Mouse (Mus musculus): ENCODE measurements around the gene Cpa2.

Cpa2 gene

DNA sequence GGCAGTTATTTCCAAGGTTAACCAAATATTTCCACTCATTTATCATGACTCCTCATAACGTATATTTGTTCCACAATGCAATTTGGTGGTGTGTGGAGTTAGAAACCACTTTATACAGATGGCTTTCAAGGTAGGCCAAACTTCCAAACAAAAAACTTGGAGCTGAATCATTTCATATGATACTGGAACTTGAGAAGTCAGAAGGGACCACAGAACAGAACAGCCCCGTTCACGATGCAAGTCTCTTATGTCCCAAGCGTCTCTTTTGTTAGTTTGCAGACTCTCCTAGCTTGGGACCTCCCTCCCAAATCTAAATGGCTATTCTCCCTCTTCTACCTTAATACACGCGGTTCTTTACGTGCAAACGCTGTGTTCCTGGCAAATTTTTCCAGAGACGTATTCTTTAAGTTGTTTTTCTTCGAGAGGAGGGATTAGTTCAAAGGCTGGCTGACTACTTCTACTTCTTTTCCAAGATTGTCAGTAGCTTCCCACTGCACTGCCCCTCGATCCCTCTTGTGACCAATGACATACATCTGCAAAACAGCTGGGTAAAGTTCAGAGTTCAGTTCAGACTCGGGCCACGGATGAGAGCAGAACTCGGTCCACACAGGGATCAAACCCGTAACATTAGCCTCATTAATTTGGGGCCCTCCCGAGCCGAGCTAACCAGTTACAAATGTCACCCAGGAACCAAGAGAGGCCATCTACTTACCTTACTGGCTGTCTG is 35.3 kb downstream of the Cpa2 start:
- no peak for DNase-seq (ENCODE audit: low read depth, low spot score)

DNA sequence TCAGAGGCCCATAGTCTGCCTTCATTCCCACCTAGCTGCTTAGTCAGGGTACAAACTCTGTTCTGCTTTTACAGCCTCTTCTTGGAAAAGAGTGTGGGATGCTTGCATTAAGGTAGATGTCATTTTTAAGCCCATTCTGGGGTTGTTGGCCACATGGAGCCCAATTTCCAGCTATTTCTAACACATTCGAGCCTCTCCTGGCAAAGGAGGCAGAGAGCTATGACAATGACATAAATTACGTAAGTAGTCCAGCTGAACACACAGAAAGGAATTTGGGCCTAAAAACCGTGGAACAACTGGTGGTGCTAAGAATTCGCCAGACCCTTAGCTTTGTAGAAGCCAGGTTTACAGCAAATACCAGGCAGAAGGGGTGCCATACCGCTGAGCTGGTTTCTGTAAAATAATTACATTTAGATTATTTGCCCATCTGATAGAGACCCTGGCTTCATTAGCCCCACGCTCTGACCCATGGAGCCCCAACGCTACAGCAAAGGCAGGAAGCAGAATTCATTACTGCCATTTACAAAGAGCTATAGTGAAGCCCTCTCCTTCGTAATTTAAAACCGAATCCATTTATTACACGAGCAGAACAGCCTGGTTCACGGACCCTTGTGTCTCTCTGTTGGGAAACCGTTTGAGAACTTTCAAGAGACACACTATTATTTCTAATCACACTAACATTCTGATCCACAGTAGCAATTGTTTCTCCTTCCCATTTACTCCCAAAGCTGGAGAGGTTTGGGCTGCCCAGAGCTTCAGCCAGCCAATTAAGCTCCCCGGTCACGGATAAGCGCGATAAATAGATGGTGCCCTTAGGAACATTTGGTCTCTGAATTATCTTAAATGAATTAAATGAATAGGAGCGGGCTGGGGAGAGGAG is 38.8 kb downstream of the Cpa2 start:
- DNase-seq (ENCODE audit: low read depth, low spot score) = peak; percentile 61

DNA sequence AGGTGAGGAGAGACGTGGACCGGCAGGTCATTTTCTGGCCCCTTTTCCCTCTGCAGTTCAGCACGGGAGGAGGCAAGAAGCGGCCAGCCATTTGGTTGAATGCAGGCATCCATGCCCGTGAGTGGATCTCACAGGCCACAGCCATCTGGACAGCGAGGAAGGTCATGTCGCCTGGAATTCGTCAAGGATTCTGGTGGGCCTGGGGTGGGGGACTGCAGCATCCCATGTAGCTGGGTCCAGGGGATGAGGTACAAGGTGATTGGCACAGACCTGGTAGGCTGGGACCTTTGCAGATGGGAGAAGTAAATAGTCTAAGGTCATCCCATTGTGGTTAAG is 39.4 kb downstream of the Cpa2 start:
- DNase-seq (ENCODE audit: low read depth, low spot score) = no peak

DNA sequence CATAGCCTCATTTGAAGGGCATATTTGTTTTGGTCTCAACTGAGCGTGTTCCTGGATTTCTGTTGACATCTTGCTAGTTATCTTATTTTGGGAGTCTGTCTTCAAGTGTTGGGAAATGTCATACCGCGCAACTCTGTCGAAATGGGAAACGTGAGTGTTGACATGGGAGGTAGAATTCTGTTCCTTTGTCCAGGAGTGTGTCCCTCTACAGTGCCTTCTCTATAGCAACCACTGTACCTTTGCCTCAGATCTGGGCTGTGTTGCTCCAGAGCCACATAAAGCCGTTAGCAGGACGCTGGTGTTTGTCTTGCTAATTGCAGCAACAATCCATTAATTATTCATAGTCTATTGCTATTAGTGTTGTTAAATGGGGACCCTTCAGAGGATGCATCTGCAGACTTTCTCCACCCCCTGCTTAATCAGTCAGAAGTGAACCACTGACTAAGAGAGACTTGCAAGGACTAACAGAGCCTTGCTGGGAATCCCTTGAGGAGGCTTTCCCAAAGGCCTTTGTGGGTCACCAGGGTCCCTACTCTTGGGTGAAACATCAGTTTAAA is 45.6 kb downstream of the Cpa2 start:
- DNase-seq (ENCODE audit: low read depth, low spot score) = no peak

DNA sequence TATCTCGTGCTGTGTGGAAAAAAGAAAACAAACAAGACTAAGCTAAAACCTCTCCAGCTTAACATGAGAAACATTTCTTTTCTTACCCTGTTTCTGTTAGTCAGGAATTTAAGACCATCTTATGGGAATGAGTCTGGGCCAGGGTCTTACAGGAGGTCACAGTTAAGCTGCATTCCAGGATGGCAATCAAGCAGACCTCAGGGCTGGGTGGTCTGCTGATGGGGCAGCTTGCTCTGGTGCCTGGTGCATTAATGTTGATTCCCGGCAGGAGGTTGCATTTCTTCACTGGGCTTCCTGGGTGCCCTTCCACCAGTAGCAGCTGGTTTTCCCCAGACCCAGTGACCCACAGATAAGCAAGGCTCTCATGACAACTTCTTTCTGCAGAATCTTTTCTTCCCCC is 48.4 kb downstream of the Cpa2 start:
- no peak for DNase-seq (ENCODE audit: low read depth, low spot score)

DNA sequence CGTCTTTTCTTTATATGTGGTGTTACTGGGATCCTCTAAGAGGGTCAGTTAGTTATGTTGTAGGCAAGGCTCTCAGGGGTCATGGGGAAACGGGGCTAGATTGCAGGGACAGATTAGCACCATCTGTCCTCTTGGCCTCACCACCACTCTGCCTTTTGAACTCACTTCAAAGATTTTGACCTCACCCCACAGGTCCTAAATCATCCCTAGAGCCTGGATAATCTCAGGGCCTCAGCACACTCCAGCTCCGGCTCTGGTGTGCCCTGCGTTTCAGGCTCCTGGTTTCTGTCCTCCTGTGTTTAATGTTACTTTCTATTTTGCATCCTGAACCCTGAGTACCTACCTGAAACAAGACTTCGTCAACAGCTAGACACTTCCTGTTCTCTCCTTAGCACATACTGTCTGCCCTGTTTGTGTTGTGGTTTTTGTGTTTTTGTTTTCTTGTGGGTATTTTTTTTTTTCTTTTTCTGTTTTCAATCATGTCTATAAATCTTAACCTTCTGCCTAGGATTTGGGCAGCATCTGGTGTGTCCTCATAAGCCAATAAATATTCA is 50.5 kb downstream of the Cpa2 start:
- no peak for DNase-seq (ENCODE audit: low read depth, low spot score)

DNA sequence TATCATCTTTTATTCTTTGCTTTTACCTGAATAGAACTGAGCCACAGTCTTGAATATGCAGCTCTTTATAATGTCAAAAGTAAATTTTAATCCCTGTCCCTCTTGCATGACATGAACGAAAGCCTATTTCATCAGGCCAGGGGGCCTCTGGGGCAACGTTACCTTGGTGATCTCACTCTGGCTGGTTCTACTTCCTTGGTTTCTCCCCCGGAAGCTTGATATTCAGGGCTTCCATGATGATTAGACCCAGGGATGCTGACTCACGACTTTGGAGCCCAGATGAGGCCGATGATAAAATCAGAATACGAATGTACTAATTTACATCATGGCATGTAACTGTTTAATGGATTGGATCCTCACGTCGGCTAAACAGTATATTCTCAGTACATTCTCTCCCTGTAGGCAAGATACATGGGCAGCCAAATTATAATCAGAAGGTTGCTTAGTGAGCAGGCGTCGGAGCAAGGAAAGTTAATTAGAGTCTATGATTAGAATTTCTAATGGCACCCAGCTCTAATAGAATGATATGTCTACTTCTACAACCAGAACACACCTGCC is 51.1 kb downstream of the Cpa2 start:
- DNase-seq (ENCODE audit: low read depth, low spot score) = no peak

DNA sequence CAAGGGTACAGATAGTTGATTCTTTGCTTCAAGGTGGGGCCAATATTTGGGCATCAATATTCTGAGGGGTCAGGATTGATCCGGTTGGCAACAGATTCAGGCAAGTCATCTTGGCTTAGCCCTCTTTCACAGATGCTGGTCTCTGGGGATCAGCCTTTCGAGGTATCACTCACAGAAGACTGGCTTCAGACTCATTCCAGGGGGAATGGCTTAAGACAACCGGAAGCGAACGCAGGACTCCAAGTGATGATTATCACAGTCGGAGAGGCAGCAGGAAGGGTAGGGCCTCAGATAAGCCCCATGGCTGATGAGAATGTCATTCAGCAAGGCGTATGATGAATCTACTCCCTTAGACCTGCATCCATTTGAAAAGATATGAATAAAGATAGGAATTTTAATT is 53.0 kb downstream of the Cpa2 start:
- no peak for DNase-seq (ENCODE audit: low read depth, low spot score)

DNA sequence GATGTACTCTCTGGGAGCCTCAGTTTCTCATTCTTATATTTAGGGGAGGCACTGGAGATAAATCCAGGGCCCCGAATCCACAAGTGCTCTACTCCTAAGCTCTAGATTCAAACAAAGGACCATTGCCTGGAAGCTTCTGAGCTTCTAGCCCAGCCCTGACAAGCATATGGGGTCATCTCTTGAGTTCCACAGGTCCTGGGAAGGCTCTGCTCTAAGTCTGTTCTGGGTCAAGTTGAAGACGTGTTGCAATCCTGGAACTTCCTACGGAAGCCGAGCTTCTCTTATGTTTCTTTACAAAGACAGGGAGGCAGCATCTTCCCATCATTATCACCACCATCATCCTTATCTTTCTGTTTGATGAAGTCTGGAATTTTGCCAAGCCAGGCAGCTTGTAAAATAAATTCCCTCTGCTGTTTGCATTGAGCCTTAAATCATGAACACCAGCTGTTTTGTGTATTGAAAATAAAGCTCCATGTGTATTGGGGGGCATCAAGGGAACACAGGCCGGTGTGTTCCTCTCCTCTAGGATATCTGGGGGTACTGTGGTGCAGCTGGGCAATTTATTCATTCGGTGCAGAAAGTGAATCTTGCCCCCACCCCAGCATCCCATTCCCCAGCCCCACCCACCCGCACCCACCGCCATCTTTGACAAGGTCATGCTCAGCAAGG is 55.0 kb downstream of the Cpa2 start:
- DNase-seq (ENCODE audit: low read depth, low spot score) = peak; percentile 28

DNA sequence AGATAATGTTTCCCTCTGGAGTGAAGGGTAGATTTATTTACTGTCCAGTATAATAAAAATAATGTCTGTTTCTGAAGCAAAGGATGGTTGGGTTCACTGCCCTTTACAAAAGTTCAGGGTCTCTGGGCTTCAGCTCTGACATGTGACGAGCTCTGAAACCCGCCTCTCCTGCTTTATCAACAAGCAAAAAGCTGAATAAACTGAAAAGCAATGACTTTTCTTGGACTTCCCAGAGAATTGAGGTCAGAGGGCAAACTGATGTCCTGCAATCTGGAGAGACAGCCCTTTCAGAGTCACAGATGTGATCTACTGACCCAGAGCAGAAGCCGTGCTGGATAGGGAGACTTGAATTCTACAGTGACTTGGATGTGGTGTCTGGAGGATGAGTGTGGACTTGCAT is 58.7 kb downstream of the Cpa2 start:
- no peak for DNase-seq (ENCODE audit: low read depth, low spot score)

DNA sequence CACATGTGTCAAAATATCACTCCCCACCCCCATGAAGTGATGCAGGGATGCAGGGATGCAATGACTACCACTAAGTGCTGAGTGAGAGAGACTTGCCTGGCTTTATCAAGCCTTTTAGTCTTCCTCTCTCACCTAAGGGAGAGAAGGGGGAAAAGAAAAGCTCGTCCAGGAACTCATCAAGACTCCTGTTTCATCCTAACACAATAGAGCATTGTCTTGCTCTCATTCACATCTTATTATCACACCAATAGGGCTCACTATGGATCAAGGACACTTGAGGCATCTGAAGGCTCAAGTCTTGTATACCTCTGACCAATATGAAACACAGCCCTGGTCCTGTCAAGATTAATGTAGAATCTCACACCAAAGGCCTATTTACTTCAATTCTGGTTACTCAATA is 59.6 kb downstream of the Cpa2 start:
- no peak for DNase-seq (ENCODE audit: low read depth, low spot score)

DNA sequence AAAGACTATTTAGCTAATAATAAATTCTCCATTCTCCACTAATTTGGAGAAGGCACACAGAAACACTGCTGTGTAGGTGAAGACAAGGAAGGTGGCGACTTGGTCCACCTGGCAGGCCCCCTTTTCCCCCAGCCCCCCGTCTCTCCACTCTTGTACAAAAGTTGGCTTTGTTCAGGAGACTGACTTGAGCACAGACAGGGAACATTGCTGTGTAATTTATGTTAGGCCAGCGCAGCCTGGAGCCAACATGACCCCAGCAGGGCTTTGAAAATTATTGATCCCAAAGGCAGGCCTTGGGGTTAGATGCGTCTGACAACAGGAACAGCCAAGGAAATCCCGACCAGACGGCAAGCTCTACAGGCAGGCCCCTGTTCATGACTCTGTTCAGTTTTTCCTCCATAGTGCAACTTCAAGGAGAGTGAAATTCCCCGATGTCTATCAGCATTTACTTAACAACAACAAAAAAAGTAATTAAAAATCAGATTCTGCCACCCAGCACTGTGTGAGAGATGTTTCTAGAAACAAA is 63.0 kb downstream of the Cpa2 start:
- DNase-seq (ENCODE audit: low read depth, low spot score) = no peak

DNA sequence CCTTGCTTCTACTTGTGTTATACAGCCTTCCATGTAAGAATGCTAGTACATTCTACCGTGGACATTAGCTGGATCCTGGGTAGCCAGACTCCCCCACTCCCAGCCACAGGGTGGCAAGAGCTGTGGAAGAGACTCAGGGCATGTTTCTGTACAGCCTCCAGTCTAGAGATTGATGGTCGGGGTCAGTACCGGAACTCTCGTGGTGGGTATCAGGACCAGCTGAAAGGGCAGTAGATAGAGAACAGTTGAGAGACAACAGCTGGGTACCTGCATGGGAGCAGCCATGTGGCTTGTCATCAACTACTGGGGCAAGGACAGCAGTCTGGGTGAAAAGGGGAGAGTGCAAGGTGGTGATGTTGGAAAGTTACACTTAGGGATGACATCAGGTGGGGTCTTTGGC is 63.7 kb downstream of the Cpa2 start:
- no peak for DNase-seq (ENCODE audit: low read depth, low spot score)

DNA sequence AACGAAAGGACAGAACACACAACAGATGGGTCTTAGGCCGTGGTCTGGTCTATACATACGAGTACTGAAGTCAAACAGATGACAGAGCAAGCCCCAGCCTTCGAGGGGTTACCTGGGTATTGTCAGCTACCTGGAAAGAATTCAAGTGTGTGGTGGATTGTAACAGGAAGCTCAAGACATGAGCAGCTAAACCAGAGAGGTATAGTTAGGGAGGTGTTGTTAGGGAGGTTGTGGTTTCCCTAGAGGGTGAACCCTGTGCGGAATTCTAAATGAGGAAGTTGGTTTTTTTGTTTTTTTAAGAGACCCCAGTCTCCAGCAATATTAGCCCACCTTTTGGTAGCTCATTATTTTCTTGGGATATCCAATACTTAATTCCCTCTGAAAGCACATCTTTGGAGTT is 64.3 kb downstream of the Cpa2 start:
- no peak for DNase-seq (ENCODE audit: low read depth, low spot score)

DNA sequence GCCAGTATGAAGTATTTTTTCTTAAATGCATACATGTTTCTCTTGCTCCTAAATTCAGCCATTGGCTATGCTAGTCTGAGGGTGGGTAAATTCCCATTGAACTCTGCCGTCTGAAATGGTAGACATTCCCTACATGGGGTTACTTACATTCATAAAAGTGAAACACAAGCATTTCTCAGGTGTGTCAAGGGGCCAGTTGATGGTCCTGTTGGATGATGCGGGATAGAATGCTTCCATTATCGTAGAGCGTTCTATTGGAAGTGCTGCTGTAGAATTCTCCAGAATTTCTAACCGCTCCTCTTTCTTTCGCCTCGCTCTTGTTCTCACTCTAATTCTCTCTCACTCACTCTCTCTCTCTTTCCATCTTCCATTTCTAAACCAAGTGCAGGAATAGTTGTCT is 69.3 kb downstream of the Cpa2 start, which contains the start of gene Cpa5:
Gene Cpa5, plus strand, starts transcription at position 301 of the 400 bp plus-strand sequence.
- no peak for DNase-seq (ENCODE audit: low read depth, low spot score)

DNA sequence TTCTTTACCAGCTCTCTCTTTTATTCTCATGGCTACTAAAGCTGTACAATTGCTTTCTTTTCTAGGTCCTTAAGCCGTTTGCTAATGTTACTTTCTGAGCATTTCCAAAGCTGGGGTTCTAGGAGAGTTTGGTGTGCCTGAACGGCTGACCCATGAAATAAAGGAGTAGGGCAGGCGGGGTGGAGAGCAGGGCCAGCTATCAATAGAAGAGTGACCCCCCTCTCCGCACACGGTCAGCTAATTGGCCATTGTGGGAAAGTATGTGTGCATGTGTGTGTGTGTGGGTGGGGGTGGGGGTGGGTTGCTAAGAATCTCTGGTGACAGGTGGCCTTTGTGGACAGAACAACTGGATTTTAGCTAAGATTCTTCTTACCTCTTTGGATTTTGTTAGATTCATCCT is 69.8 kb downstream of the Cpa2 start:
- DNase-seq (ENCODE audit: low read depth, low spot score) = no peak

Measured in brain, adult 2 months (tissue).